Mouse (Mus musculus) left cerebral cortex, postnatal 25 days (tissue): ENCODE results near the gene Akap6. TPM values are rescaled to one million over a fixed set of nuclear protein-coding genes. Genes with fewer than 3 reads are reported as not detected.

ENCODE experiments used
- DNase-seq, 2 experiments: peaks; one replicate each; pipeline ENCODE4 v3.0.0; 2022; ENCODE audit warnings: low spot score in 2 of 2, mixed read lengths in 1 of 2
- intact Hi-C: fragments of 180-260 bp; cut with DNase I; formaldehyde crosslinking; loops from one replicate; pipeline ENCODE4 v1.15.1; 2025
- total RNA-seq, 2 experiments: library from RNA; stranded (reverse); gene quantifications; 2 replicates each; pipeline ENCODE4 v1.2.3; 2021

Gene Akap6
- 100 to 1,000 TPM; 170 to 176 TPM for total RNA-seq

GRCm38 (mm10) chr12:52699146-52699545, at the start of gene Akap6:
TSS of gene Akap6 (plus strand) at chr12:52699383.
- DNase-seq, result peak; percentile 91 to 95
- intact Hi-C loops, result no loop called here

GRCm38 (mm10) chr12:52662907-52663790, 36.0 kb upstream of the Akap6 start:
- intact Hi-C loops, result no loop called here
- DNase-seq, result no peak

- DNase-seq, result no peak
- intact Hi-C loops, result no loop called here
These were observed 34.2 kb upstream of the Akap6 start for GRCm38 (mm10) chr12:52664944-52665343.

GRCm38 (mm10) chr12:52671436-52671835, 27.7 kb upstream of the Akap6 start:
- no peak for DNase-seq
- intact Hi-C loops, result no loop called here

GRCm38 (mm10) chr12:52671943-52672342, 27.2 kb upstream of the Akap6 start:
- intact Hi-C loops, result no loop called here
- DNase-seq, result no peak

GRCm38 (mm10) chr12:52673361-52673960, 25.7 kb upstream of the Akap6 start:
- DNase-seq, result no peak
- intact Hi-C loops, result no loop called here

GRCm38 (mm10) chr12:52675010-52675409, 24.2 kb upstream of the Akap6 start:
- intact Hi-C loops, result no loop called here
- DNase-seq, result no peak

- no peak for DNase-seq
- intact Hi-C loops, result no loop called here
These were observed 11.8 kb upstream of the Akap6 start for GRCm38 (mm10) chr12:52687355-52687754.

GRCm38 (mm10) chr12:52688712-52689111, 10.5 kb upstream of the Akap6 start:
- no peak for DNase-seq
- intact Hi-C loops, result no loop called here

GRCm38 (mm10) chr12:52691552-52691951, 7.6 kb upstream of the Akap6 start:
- intact Hi-C loops, result no loop called here
- no peak for DNase-seq

GRCm38 (mm10) chr12:52692290-52692974, 6.8 kb upstream of the Akap6 start:
- intact Hi-C loops, result no loop called here
- no peak for DNase-seq

GRCm38 (mm10) chr12:52697407-52698109, 1.6 kb upstream of the Akap6 start:
- DNase-seq, result no peak
- intact Hi-C loops, result no loop called here

- intact Hi-C loops, result no loop called here
- no peak for DNase-seq
These were observed 780 bp upstream of the Akap6 start for GRCm38 (mm10) chr12:52698276-52698930.

- DNase-seq, result peak; percentile 41 to 53
- intact Hi-C loops, result loop anchor here (2.0 to 10.0 kb wide), 4 partner anchors 81 to 195 kb away; no protein-coding TSS in a partner anchor
These were observed 946 bp downstream of the Akap6 start for GRCm38 (mm10) chr12:52699961-52700696.

GRCm38 (mm10) chr12:52700697-52701191, 1.6 kb downstream of the Akap6 start:
- peak; percentile 46 to 47 for DNase-seq
- intact Hi-C loops, result loop anchor here (2.0 to 10.0 kb wide), 4 partner anchors 80 to 194 kb away; no protein-coding TSS in a partner anchor

GRCm38 (mm10) chr12:52701201-52701641, 2.0 kb downstream of the Akap6 start:
- peak in 1 of 2 experiments; percentile 24 for DNase-seq
- intact Hi-C loops, result loop anchor here (2.0 to 10.0 kb wide), 4 partner anchors 80 to 194 kb away; no protein-coding TSS in a partner anchor

GRCm38 (mm10) chr12:52702368-52702967, 3.3 kb downstream of the Akap6 start:
- intact Hi-C loops, result loop anchor here (5.0 to 10.0 kb wide), 3 partner anchors 115 to 192 kb away; no protein-coding TSS in a partner anchor
- no peak for DNase-seq

GRCm38 (mm10) chr12:52704081-52704480, 4.9 kb downstream of the Akap6 start:
- DNase-seq, result no peak
- intact Hi-C loops, result loop anchor here (5.0 to 10.0 kb wide), 3 partner anchors 113 to 191 kb away; no protein-coding TSS in a partner anchor
